Mouse (Mus musculus): Measurements from ENCODE around the gene Zkscan2.

Gene Zkscan2

DNA sequence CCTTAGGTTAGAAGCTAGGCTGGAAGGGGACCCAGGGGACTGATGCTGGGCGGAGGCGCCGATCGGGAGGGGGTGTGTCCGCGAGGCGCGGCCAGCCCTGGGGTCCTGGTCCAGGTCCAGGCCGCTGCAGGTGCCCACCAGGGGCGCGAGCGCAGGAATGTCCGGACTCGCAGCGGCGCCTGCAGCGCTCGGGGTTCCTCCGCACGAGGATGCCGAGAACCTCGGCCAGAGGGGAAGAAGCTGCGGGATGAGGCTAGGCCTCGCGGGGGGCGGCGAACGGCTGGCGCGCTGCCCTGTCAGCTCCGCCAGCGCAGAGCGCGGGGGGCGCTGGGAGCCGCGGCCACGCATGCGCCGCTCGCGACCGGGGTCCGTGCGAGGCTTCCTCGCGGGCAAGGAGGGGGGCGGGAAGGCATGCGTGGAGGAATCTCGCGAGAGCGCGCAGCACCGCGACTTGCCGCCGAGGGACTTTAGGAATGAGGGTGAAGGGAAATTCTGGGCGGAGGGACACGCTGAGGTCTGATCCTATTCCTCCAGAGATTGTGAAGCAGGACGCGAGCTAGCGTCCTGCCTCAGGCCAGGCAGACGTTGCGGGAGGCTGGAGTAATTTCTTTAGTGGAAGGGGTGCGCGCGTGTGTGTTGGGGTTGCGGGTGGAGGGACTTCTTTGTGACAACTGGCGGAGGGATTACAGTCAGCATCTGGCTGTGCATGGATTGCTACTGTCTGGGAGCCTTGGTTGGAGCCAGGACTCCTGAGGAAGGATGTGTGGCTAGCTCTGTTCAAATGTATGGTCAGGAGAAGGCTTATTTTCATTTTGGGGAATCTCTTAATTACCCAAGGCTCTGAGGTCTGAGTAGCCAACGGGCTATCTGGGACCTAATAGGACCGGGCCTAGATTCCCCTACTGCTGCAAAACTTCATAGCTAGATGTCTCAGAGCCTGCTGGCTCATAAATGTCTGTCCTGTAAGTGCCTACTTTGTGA is at the start of gene Zkscan2:
TSS of gene Zkscan2 (minus strand) at position 211 of the 981 bp plus-strand sequence.
- peak; percentile 31 for DNase-seq (ENCODE audit: low spot score)

DNA sequence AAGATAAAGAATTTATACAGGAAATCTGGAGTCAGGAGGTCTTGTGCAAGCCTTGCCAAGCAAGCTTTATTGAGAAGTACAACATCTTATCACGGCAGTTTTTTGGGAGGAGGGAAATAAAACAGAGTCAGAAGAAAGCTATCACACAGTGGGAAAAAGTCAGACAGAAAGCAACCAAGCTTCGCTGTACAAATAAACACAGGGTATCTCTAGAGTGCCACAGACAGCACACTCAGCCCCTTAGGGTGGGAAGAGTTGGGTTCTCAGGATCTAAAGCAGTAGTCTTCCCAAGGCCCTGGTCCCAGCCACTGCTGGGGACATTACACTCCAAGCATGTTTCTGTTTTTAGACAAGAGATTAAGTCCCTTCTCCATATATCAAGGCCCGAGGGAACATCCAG is 28.9 kb upstream of the Zkscan2 start:
- no peak for DNase-seq (ENCODE audit: low spot score)

DNA sequence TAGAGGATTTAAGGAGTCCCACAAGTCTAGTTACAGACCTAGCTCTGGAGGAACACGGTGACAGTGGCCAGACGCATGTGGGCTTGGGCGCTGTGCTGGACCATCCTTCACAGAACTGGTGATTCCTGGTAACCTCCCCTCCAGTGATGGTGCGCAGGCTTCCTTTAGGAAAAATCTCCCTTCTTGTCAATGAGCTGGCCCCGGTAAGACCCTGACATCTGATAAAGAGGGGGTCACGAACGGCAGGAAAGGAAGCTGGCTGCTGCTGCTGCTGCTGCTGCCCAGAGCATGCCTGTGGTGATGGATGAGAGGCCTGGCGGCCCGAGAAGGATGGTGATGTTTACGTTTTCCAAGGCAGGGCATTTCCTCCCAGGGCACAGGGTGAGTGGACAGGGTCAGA is 25.5 kb upstream of the Zkscan2 start:
- DNase-seq (ENCODE audit: low spot score): no peak

DNA sequence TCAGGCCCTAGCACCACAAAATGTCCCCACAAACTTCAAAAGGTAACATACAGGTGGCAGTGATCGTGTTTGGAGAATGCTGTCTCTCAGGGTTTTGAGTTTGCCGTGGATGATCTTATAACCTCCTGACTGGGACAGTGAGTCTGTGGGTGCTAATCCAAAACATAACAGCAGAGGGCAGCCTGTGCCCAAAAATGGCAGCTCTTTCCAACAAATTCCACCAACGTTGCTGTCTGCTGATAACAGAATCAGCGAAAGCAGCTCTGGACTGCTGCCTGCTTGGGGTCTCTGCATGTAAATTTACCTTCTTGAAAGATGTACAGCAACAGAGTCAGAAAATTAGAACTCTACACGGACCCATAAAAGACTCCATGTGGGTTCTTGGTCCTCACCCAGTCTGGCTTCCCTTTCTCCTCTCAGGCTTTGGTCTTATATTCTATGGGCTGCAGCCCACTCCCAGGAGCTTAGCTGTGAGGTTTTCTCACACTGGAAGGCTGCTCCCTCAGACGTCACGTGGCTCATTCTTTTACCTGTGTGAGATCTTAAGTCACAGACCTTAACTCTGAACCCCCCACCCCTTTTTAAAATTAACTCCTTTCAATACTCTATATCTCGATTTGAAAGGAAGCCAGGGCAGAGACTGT is 24.1 kb upstream of the Zkscan2 start:
- peak; percentile 41 for DNase-seq (ENCODE audit: low spot score)

DNA sequence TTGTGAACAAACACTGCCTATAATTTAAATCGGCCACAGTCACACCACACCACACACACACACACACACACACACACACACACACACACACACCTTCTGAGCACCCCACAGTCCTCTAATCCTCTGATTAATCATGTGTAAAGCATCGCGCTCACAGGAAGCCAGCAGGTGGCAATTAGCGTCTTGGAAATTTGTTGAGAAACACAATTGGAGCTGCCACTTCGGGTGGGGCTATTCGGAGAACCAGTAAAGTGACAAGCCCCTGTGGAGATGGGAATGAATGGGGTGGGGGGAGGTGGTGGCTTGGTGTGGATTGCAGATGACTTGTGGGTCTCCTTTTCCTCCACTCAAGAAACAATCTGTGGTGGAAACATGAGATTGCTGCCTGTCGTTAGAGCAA is 7.7 kb upstream of the Zkscan2 start:
- DNase-seq (ENCODE audit: low spot score): no peak

DNA sequence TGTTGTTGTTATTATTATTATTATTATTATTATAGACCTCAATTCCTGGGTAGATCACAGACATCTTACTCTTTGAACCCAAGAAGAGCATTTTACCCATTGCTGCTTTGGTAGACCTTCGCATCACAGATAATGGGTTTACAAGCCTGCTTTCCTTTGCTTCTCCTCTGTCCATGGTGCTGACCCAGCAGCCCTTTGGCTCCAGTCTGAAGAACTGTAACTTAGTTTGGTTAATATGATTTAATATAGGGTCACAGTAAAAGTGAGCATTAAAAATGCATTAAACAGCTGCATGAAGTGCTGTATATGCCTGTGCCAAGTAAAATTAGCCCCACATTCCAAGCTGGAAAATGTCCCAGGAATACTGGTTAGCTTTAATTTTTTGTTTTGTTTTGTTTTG is 3.1 kb upstream of the Zkscan2 start:
- DNase-seq (ENCODE audit: low spot score): no peak

DNA sequence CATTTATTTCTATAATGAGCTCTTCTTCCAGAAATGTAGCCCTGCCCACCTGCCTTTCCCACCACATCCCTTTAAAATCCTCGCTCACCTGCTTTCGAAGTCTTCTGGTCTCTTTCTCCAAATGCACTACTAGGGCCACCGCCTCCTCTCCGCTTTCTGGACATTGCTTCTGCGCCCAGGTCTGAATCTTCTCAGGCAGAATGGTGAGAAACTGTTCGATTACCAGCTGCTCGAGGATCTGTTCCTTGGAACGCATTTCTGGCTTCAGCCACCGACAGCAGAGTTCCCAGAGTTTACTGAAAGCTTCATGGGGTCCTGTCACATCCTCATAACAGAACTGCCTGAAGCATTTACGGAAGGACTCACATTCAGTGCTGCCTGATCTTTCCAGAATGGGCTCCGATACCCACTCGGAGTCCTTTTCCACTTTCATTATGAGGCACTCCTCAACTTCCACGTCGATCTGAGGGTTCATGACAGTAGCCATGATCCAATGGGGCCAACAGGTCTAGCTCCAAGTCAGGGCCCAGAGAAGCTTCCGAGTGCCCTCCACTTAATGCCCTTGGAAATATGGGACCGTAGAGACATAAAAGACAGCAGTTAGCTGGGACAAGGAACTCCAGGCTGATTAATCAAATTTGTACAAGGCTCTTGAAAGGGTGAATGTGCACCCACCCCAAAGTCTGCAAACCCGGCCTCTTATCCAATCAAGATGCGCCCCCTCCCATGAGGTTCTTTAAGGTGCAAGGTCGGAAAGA is 589 bp downstream of the Zkscan2 start:
- DNase-seq (ENCODE audit: low spot score): no peak

DNA sequence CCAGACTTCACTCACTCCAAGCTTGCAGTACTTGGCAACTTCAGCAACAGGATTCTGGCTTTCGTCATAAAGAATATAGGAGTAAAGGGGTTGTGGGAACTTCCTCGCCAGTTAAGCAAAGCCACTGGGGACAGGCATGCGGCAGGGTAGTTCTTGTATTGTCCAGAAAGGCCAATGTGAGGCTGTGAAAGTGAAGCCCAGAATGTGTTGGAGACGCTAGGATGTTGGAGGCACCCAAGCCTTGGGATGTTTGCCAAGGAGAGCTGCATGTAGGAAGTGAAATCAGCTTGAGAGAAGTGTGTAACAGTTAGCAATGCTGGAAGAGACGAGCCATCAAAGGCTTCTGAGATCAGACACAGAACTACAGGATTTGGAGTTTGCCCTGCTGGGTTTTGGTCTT is 12.5 kb downstream of the Zkscan2 start:
- DNase-seq (ENCODE audit: low spot score): no peak

DNA sequence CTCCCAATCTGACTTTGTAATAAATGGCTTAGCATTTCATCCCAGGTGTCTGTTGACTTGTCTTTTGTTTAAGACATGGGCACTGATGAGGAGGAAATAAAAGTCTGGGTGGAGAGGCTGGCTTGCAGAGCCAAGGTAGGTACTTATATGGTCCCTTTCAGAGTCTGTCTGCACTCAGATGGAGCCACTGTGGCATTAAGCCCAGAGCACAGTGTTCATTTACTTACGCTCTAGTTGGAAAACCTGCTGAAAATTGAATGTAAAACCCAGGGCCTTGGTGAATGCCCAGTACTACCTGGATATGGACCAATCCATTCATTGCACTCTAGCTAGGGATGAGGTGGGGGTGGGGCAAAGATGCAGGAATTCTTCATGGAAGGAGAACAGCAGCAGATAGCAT is 32.3 kb downstream of the Zkscan2 start:
- no peak for DNase-seq (ENCODE audit: low spot score)

DNA sequence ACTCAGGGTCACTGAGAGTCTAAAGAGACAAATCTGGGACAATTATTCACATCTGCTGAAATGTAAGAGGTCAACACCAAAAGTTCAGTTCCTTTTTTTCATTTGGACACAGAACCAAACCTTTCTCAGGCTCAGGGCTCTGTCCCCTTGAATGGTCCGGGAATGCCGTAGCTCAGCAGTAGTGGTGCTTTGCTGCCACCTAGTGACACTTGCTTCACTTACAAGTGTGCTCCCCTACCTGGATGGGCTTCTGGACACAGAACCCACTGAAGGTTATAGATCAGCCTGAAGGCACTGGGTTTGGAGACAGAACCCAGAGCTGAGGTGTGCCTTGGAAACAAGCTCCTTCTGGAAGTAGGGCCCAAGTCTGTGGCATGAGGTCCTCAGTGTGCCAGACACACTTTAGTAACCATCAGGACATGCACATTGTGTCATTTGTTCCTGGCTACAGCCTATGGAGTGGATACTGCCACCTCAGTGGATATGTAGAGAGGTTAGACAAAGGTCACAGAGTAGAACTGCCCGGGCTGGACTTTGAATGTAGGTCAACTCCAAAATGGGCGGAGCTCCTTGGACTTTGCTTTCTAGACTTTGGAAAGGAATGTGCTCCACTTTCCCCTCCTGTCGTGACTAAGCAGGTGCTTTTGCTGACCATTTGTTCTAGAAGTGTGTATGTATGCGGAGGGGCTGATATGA is 34.4 kb downstream of the Zkscan2 start:
- peak; percentile 64 for DNase-seq (ENCODE audit: low spot score)

DNA sequence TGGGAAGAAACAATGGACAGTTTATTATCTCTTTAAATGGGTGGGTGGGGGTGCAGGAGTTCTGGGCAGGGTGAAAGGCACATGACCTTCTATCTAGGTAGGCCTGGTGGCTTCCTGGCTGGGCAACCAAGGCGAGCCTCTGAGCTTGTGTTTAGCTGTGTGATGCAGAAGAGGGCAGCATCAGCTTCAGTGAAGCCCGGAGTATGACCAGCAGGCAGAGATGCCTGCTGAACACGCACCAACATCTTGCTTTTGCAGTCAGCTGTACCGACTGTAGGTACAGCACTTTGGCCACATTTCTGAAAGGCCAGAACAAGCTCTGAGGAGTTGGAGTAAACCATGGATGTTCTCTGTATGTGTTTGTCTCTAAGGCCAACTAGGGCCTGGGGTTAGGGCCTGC is 36.7 kb downstream of the Zkscan2 start:
- no peak for DNase-seq (ENCODE audit: low spot score)

DNA sequence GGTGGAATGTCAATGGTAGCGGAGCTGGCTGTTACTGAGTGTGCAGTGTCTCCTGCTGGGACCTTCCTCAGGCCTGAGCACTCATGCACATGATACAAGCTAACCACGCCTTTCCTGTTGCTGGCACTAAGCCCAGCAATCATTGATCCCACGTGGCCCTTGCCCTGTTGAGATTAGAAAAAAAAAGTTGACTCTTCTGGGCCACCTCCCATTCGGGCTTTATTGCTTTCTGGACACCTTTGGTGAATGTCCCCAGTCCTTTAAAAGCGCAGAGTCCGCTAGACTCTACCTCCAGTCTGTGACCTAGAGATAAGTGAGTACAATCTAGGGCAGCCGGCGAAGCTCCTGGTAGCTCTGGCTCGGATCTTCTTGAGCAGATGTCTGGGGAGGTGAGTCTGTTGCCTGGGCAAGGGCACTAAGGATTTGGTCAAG is 38.2 kb downstream of the Zkscan2 start, which contains the start of gene Aqp8:
TSS of gene Aqp8 (plus strand) at position 222 of the 432 bp plus-strand sequence.
- peak; percentile 55 for DNase-seq (ENCODE audit: low spot score)

DNA sequence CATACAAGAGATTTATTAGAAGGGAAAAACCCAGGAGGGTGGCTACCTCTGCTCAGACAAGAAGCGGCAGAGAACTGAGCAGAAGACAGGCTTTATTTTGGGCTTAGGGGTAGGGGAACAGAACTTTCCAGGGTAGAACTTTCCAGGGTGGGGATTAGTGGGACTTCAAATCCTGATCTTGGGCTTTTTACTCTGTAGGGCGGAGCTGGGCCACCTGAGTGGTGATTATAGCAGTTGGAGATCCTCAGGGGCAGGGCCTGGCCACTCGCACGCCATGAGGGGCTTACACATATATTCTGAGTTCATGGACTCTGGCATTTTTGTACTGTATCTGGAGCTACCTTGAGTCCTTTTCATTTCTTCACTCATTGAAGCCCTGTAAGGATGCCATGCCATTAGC is 38.9 kb downstream of the Zkscan2 start:
- no peak for DNase-seq (ENCODE audit: low spot score)

DNA sequence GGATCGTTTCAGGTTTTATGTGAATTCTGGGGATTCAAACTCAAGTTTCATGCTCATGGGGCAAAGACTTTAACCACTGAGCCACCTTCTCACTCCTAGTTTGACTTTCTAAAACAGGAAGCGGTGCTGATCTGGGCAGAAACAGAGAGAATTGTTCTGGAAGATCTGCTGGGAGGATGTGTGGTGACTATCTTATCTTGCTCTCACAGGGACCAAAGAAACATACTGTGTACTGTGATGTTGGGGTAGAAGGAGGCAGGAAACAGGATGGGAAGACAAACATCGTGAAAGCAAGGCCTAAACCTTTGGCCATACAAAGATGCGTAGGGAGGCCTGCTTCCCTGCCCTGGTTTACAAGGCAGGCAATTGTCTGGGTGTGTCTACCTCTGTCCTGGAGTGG is 41.0 kb downstream of the Zkscan2 start:
- no peak for DNase-seq (ENCODE audit: low spot score)

DNA sequence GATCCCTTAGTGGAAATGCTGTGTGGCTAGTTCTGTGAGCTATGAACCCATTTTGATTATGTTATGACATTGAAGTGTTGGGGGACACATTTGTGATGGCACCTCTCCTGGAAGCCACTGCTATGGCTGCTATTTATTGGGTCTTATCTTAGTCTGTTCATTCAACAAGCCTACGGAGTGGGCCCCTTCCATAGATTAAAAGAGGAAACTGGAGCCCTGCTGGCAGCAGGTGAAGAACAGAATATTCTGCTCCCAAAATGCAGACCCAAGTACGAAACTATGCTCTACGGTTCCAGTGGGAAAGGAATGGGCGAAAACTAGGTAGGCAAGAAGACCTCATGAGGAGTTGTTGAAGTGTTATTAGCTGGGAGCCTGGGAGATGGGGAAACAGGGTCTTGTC is 41.9 kb downstream of the Zkscan2 start:
- no peak for DNase-seq (ENCODE audit: low spot score)

DNA sequence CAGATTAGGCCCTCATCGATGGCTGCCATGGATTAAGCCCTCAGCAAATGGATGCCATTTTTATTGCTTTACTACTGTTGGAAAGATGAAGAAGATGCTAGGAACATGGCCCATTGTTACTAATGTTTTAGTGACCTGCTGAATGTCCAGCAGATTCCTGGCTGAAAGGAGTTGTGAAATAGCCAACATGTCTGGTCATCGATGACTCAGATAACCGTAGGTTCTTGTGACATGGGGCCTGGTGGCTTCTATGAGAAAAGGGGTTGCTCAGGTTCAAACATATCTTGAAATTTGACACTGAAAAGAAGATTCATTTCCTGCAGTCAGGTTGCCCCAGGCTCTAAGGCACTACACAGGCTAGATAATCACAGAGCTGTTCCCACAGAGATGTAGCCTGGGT is 45.2 kb downstream of the Zkscan2 start:
- no peak for DNase-seq (ENCODE audit: low spot score)

DNA sequence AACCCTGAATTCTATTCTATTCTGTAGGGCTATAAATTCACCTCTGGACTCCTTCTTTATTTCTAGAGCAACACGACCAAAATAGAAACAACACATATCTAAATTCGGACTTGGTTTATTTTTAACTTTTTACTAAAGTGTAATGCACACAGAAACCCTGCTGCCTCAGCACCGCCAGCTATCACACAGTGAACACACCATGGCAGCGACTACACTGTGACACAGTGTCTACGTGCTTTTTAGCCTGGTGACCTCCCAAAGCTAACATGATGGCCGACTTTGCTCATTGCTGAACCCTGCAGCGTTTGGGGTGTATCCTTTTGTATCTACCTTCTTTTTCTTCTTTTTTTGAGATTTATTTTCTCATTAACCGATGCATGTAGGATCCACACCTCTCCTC is 47.2 kb downstream of the Zkscan2 start:
- no peak for DNase-seq (ENCODE audit: low spot score)

DNA sequence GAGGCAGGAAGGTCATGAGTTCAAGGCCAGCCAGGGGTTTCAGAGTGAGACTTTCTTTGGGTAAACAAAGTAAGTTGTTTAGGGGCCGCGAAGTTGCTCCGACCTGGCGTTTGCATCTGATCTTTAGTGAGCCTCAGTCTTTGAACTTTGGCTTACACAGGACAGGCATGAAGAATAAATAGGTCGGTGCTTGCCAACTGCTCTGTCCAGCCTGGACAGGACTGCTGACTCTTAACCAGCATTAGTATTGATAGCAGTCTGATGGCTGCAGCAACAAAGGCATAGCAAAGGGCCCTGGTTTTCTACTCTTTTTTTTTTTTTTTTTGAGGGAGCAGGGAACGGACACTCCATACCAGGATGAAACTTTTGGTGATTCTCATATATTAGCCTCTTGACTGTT is 47.7 kb downstream of the Zkscan2 start:
- no peak for DNase-seq (ENCODE audit: low spot score)

DNA sequence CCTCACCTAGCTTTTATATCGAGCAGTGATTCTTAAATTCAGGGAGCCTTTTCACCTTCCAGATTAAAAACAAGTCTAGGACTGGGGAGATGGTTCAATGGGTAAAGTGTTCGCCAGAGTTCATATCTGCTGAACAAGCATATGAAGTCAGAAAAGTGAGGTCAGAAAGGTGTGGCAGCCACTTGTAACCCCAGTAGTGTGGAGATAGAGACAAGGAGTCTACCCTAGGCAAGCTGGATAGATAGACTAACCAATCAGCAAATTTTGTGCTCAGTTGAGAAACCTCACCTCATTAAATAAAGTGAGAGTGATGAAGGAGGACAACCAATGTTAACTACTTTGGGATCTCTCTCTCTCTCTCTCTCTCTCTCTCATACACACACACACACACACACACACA is 49.7 kb downstream of the Zkscan2 start:
- no peak for DNase-seq (ENCODE audit: low spot score)

DNA sequence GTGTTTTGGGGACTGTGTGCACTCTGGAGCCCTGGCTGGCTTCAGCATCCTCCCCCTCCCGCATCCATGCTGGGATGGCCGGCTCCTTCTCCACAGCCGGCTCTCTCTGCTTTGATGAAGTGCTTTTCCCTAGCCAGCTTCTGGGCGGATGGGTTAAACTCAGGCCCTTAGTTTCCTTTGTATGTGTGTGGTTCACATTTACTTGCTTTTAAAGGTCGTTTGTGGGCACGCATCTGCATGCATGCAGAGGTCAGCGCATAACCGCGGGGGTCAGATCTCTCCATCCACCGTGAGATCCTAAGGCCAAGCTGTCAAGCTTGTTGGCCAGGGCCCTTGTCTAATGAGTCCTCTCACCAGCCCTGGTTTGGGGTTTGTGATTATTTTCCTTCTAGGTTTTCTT is 50.6 kb downstream of the Zkscan2 start:
- no peak for DNase-seq (ENCODE audit: low spot score)

DNA sequence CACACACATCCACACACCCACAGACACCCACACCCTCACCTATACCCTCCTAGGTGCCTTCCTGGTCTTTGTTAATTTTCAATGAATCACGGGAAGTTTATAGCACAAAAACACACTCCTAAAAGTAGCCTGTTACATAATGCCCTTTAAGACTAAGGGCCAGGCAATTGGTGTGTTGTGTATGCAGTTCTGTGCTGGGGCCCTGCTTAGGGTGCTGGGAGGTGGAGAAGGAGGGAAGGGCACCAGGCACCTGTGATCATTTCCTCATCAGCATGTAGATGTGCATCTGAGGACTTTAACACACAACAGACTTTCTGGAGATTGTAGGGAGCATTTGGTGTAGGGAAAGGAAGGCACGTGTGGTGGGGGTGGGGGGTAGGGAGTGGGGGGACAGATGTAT is 51.5 kb downstream of the Zkscan2 start:
- DNase-seq (ENCODE audit: low spot score): no peak

DNA sequence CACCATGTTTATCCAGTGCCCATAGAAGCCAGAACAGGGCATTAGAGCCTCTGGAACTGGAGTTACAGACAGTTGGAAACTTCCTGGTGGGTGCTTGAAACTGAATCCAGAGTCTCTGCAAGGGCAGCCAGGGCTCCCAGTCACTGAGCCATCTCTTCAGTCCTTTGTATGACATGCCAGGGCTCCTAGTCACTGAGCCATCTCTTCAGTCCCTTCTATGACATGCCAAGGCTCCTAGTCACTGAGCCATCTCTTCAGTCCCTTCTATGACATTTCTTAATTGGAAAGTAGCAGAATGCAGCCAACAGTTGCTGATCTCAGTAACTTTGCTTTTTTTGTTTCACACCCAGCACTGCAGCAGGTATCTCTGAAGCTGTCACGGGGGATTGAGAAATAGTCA is 58.2 kb downstream of the Zkscan2 start:
- DNase-seq (ENCODE audit: low spot score): no peak

All from lung, postnatal 25 days (tissue).